Mouse (Mus musculus) ES-Bruce4 (cell line): Measurements from ENCODE around the gene Myom3. TPM values are rescaled to one million over a fixed set of nuclear protein-coding genes. Genes with fewer than 3 reads are reported as not detected.

ENCODE experiments used
- H3K27ac ChIP-seq: 2 replicates; pipeline ENCODE4 v1.5.1; 2012; ENCODE audit warnings: low read length, inconsistent platforms; ENCODE audit not compliant: insufficient read depth
- H3K27me3 ChIP-seq: 2 replicates; pipeline ENCODE4 v1.6.1; 2012; ENCODE audit warnings: mild to moderate bottlenecking, low read length, inconsistent platforms; ENCODE audit not compliant: control insufficient read depth, poor library complexity, insufficient read depth, severe bottlenecking
- H3K36me3 ChIP-seq: 2 replicates; pipeline ENCODE4 v1.6.1; 2012; ENCODE audit warnings: inconsistent platforms, mild to moderate bottlenecking, low read length, moderate library complexity; ENCODE audit not compliant: control insufficient read depth, poor library complexity, insufficient read depth, severe bottlenecking
- H3K4me1 ChIP-seq: one replicate; pipeline ENCODE4 v1.8.1; 2011; ENCODE audit warnings: low read length; ENCODE audit not compliant: control insufficient read depth, insufficient read depth
- H3K4me3 ChIP-seq: 2 replicates; pipeline ENCODE4 v1.5.1; 2011; ENCODE audit warnings: low read depth, mild to moderate bottlenecking, low read length
- H3K9ac ChIP-seq: 2 replicates; pipeline ENCODE4 v1.6.1; 2012; ENCODE audit warnings: low read depth, mild to moderate bottlenecking, inconsistent platforms; ENCODE audit not compliant: poor library complexity, severe bottlenecking
- H3K9me3 ChIP-seq: replicated peaks from 2 replicates; pipeline ENCODE4 v1.6.1; 2012; ENCODE audit warnings: mild to moderate bottlenecking, low read length, inconsistent platforms; ENCODE audit not compliant: control insufficient read depth, poor library complexity, insufficient read depth, severe bottlenecking
- CTCF ChIP-seq: IDR thresholded peaks from one replicate; pipeline ENCODE4 v1.8.1; 2011; ENCODE audit warnings: low read depth, low read length
- EP300 ChIP-seq: IDR thresholded peaks from 2 replicates; pipeline ENCODE4 v1.6.1; 2011; ENCODE audit warnings: low read depth, low read length; ENCODE audit not compliant: insufficient read depth
- POLR2A ChIP-seq: IDR thresholded peaks from one replicate; pipeline ENCODE4 v1.8.1; 2011; ENCODE audit warnings: low read length; ENCODE audit not compliant: insufficient read depth
- polyA plus RNA-seq: library from polyadenylated mRNA; stranded (reverse); fragments of >200 nt; gene quantifications from 2 replicates; pipeline ENCODE4 v1.2.4, GENCODE M21; 2011; ENCODE audit warnings: low read depth; ENCODE audit not compliant: missing spikeins, insufficient read depth, insufficient read length

The Myom3 gene
- polyA plus RNA-seq, 1 experiment, result not detected

DNA sequence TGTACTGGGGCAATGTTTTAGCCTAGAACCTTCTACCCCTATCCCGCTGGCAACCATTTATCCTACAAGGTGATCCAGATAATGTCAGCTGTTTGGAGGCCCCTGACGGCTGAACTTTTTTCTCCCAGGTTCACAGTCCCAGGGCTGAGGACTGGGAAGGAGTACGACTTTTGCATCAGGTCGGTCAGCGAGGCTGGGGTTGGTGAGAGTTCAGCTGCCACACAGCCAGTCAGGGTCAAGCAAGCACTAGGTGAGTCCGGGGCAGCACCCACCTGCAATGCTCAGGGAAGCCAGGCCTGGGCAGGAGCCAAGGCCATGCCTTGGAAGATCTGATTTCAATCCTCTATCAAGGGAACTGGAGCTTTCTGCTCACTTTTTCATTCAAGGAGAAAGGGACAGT, 27.8 kb downstream of the Myom3 start:
- Histone ChIP-seq H3K9me3 (no peaks in the 10 kb centered on the region), H3K27me3 (no peaks in the 10 kb centered on the region), H3K36me3 (no peaks in the 10 kb centered on the region), H3K27ac (no peak overlapping the region), H3K4me1 (peaks cover 2% of the 10 kb centered on the region), H3K9ac (no peak overlapping the region), H3K4me3 (no peak overlapping the region)
- no peak for TF ChIP-seq CTCF
- no peak for TF ChIP-seq POLR2A
- no peak for TF ChIP-seq EP300

DNA sequence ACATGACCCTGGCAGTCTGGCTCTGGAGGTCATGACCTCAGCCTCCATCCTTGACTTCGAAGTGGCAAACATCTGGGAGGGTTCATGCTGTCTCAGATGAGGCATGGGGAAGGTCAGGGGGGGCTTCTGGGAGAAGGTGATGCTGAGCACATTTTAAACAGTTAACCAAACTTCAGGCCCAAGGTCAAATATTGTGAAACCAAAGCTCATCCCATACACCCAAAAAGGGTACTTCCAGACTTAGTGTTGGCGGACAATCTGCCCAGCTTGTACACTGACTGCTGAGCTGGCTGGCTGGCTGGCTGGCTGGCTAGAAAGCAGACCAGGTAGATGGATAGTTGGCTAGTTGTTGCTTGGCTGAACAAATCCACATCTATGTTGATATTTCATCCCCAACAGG, 29.6 kb downstream of the Myom3 start:
- Histone ChIP-seq H3K27ac (no peak overlapping the region), H3K9ac (no peak overlapping the region), H3K4me1 (peaks cover 2% of the 10 kb centered on the region), H3K4me3 (no peak overlapping the region), H3K9me3 (no peaks in the 10 kb centered on the region), H3K36me3 (no peaks in the 10 kb centered on the region), H3K27me3 (no peaks in the 10 kb centered on the region)
- TF ChIP-seq POLR2A (no peak), EP300 (no peak), CTCF (no peak)

DNA sequence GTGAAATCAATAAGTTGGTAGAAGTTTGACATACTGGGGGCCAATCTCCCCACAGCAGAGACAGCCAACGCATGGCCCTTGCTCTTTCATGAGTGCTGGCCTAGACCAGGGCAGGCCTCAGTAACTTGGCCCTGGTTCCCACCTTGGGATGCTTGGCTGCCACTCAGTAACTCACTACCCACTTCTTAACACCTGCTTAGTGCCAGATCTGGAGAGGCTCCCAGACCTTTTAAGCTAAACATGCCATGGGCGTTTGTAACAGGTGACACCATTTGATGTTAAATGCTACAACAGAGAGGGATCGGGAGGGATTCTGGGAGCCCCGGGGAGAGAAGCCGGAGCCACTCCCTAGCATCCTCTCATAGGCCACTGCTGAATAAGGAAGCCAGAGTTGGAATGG, 33.3 kb downstream of the Myom3 start:
- peaks cover 5% of the 10 kb centered on the region for H3K4me1 ChIP-seq
- H3K9ac ChIP-seq, result no peak overlapping the region
- no peaks in the 10 kb centered on the region for H3K9me3 ChIP-seq
- TF ChIP-seq CTCF, result no peak
- no peak for TF ChIP-seq EP300
- no peak for TF ChIP-seq POLR2A
- no peak overlapping the region for H3K4me3 ChIP-seq
- H3K27me3 ChIP-seq, result no peaks in the 10 kb centered on the region
- H3K27ac ChIP-seq, result no peak overlapping the region
- no peaks in the 10 kb centered on the region for H3K36me3 ChIP-seq

DNA sequence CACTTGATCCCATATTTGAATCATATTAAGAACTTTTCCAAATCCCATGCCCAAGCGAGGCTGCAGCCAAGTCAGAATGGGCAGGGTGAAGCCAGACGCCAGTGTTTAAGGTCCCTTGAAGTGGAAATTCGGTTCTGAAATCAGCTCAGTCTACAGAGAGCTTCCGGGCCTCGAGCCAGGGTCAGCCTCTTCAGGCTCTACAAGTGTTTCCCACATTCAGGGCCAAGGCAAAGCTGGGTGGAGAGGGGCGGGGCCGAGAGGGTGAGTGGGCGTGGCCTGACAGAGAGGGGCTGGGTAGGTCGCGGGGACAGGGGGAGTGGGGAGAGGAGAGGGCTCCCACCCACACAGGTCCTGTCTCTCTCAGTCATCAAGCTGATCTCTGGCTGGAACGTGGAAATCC, 38.4 kb downstream of the Myom3 start:
- Histone ChIP-seq H3K27ac (no peak overlapping the region), H3K36me3 (no peaks in the 10 kb centered on the region), H3K9ac (no peak overlapping the region), H3K27me3 (no peaks in the 10 kb centered on the region), H3K4me1 (peaks cover 3% of the 10 kb centered on the region), H3K4me3 (peak overlapping the region; percentile 36), H3K9me3 (no peaks in the 10 kb centered on the region)
- TF ChIP-seq EP300, result no peak
- TF ChIP-seq CTCF, result no peak
- no peak for TF ChIP-seq POLR2A

DNA sequence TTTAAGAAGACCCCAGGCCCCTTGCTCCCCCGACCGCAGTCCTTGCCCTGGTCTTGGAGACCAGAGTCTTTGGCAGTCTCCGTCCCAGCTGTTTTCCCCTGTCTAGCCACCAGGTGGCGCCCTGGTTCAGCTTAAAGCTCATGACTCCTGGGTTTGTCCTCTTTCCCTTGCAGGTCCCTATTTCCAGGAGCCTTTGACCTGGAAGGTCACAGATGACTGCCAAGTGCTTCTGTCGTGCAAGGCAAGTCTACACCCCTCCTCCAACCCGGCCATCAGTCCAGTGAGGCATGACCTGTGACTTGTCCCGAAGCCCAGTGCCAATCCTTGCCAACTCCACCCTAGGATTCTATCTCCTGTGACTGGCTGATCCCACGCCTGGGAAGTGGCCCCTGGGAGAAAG, 42.0 kb downstream of the Myom3 start:
- H3K9ac ChIP-seq, result no peak overlapping the region
- no peak overlapping the region for H3K27ac ChIP-seq
- H3K27me3 ChIP-seq, result no peaks in the 10 kb centered on the region
- H3K4me3 ChIP-seq, result no peak overlapping the region
- H3K4me1 ChIP-seq, result peaks cover 3% of the 10 kb centered on the region
- no peak for TF ChIP-seq EP300
- TF ChIP-seq CTCF, result peak; percentile 98
- no peaks in the 10 kb centered on the region for H3K9me3 ChIP-seq
- no peaks in the 10 kb centered on the region for H3K36me3 ChIP-seq

DNA sequence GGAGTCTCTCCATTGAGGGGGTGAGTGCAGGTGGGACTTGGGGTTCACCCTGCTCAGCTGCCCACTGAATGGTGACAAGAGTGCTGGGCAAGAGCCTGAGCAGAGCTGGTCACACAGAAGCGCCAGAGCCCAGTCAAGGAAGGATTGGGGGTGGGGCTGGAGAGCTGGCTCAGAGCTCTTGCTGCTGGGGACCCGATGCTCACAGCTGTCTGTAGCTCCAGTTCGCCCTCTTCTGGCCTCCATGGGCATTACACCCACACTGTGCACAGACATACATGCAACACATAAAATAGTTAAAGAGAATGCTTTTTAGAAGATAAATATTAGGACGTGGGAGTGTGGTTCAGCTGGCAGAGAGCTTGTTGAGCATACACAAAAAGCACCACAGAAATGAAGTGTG, 43.8 kb downstream of the Myom3 start:
- no peak overlapping the region for H3K4me3 ChIP-seq
- H3K9me3 ChIP-seq, result no peaks in the 10 kb centered on the region
- peak; percentile 74 for TF ChIP-seq CTCF
- no peak for TF ChIP-seq EP300
- TF ChIP-seq POLR2A, result no peak
- H3K27me3 ChIP-seq, result no peaks in the 10 kb centered on the region
- H3K9ac ChIP-seq, result no peak overlapping the region
- H3K27ac ChIP-seq, result no peak overlapping the region
- H3K36me3 ChIP-seq, result no peaks in the 10 kb centered on the region
- no peaks in the 10 kb centered on the region for H3K4me1 ChIP-seq
